Mouse (Mus musculus) kidney, adult 2 months (tissue): Measurements from ENCODE around the gene Cacng5.

Source experiments
- CTCF ChIP-seq: fragments of 200-500 bp; conservative IDR thresholded peaks from 2 replicates; pipeline ENCODE4 v1.5.1; 2011; ENCODE audit warnings: low read depth, mild to moderate bottlenecking, control low read depth, low read length, moderate library complexity, mixed read lengths; ENCODE audit not compliant: insufficient read depth, insufficient read length
- POLR2A ChIP-seq: fragments of 200-500 bp; IDR thresholded peaks from one replicate; pipeline ENCODE4 v1.6.1; 2011; ENCODE audit warnings: low read depth, low read length, control low read depth

DNA sequence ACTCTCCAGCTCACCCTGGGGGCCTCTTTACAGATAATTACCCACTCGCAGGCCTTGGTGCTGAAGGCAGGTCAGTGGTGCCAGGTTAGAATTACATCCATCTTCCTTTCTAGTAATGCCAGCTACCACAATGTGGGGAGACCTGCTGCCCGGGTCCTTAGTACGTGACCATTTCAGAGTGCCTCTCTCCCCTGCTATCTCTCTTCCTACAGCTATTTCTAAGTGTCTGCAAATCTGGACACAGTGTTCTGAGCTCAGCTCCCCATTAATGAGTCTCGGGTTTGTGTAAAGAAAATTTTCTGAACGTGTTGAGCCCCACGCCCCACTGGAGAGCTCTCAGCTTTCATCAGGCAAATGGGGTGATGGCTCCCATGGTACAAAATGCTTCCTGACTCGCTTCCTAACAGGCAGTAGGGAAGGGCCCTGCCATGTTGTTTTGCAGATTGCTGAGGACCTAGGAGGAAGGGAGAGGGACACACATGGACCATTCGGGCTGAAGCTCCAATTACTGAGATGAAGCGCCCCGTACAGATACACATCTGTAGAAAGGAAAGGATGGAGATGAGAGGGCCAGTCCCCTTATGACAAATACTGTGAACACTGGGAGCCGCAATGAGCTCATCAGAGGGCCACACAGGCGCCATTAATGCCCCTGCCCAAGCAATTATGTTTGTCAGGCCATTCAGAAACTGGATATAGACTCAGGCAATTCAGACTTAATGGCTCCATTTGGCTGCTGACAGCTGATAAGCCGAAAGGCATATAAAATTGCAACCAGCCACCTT is 42.9 kb upstream of the Cacng5 start:
- TF ChIP-seq CTCF, result no peak
- no peak for TF ChIP-seq POLR2A
